Mouse (Mus musculus) neutrophil, adult 5-6 weeks (primary cell): ENCODE data around the gene Kcng1. TPM values are rescaled to one million over a fixed set of nuclear protein-coding genes. Genes with fewer than 3 reads are reported as not detected.

ENCODE experiments used
- ATAC-seq: fragments of 151-379, 151-347 bp; 2 replicates; pipeline ENCODE4 v1.8.0; 2017; ENCODE audit warnings: mild to moderate bottlenecking, moderate TSS enrichment; ENCODE audit not compliant: insufficient number of reproducible peaks, poor library complexity, low FRiP score, severe bottlenecking; ENCODE audit errors: extremely low read depth
- total RNA-seq: library from RNA; stranded (forward); fragments of 200-1000 nt; gene quantifications from 2 replicates; pipeline ENCODE4 v1.2.3, GENCODE M21; 2017

Gene Kcng1
- total RNA-seq: not detected in 2 replicates

GRCm38 (mm10) chr2:168281582-168281981 lies at the start of gene Kcng1:
Gene Kcng1, minus strand, starts transcription at chr2:168281736.
- ATAC-seq: no peak

DNA sequence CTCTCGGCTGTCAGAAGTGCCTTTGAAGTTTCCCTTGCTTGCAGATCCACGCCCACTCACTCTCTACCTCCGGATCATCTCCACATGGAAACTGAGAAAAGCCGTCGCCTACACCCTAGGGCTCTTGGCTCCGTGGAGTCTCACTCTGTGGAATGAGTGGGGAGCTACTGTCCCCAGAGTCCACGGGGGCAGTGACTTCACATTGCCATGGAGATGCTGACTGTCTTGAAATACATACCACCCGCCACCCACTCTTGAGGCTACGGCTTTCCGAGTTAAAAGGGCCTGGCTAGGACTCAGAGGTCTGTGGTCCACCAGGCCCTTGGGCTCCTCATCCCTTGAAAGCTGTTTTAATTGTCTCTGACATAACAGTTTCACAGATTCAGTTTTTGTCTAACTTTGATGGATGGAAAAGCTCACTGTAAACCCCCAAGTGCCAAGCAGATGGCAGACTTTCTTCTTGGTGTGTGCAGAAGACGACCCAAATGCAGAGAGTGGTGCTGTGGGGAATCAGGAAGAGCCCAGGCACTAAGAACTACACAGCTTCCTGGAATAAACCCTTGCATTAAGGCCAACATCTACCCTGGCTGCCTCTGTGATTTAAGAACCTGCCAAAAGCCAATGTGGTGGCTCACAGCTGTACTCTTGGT lies 49.0 kb upstream of the Kcng1 start:
- no peak for ATAC-seq

DNA sequence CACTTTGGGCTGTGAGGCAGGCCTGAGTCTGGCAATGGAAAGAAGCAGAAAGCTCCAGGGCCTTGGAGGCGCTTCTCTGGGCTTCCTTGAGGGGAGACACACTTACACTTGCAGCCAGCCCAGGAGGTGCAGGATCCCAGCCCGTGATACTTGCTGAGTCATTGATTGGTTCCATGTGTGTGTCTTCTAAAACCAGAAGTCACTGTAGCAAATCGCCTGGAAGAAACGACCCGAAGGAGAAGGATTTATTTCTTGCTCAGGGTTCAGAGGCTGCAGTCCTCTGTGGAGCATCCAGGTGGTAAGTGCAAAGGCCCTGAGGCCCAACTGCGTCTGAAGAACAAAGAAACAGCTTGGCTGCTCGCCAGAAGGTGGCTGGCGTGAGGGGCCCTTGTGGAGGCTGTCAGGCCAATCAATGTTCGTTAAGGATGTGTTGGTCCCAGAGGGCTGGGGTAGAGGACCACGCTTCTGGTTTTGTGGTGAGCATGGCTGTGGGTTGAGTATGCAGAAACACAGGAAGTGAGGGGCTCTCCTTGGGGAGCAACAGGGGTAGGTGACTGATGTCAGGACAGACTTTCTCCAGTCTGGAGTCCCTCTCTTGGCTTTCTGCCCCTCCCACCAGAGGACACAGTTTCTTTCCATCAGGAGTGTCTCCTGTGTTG lies 40.3 kb upstream of the Kcng1 start:
- ATAC-seq: no peak

DNA sequence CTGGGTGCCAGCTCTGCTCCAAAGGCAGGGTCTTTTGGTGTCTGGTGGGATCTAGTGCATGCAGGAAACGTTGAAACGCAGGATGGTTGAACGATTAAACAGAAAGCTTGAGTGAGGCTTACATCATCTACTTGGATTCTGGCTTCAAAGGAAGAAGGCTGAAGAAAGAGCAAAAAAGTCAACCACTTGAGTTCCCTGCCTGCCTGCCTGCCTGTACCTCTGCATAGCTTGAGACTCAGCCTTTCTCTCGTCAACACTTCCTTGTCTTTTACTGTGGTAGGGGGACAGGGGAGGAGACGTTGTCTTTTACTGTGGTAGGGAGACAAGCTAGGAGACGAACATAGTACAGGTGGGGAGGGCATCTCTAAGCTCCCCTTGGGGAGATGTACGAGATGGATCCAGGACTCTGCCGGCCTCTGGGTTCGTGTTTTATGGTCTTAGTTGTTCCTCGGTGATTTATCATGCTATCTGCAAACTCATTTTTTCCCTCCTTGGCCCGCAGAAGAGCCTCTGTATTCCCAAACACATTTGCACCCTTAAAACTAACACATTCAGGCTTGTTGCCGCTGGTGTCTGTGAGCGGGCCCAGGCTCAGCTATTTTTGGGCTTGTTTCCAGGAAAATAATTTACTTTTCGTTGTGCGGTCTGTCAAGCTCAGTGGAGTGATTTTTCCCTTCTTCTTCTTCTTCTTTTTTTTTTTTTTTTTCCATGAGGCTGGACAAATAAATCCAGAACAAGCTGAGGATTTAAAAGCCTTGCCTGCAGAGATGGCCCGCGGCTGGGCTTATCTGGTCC lies 39.0 kb upstream of the Kcng1 start:
- no peak for ATAC-seq

DNA sequence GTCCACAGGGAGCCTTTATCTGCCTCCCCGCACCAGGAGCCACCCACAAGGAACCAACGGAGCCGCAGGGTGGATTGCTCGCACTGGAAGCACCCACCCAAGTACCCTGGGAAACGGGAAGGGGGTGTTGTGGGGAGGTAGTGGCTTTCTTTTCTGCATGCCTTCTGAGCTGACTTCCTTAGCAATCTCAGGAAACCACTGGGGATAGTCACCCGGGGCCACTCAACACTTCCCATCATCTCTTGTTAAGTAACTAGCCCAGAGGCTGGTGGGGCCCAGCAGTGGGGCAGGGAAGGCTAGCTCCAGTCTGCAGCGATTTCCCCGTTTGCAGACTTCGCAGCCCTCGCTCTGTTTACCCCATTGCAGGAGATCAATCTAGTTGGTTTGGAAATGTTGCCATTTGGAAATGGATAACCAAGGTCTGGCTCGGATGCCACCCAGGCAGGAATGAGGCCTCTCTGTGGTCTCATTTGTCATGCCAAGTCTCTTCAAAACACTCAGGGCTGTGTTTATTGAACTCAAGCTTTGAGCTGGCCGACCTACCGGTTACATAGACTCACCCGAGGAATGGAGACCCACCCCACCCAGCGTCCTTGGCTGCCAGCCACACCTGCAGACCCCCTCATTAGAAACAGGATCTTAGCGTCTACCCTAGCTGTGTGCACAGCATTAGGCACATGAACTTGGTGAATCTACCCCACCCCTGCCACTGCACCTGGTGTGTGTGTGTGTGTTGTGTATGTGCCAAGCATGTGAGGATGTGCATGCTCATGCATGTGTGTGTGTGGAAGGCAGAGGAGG lies 33.3 kb upstream of the Kcng1 start:
- ATAC-seq: no peak

- ATAC-seq: no peak
Observed at GRCm38 (mm10) chr2:168312504-168312903, 31.0 kb upstream of the Kcng1 start.

DNA sequence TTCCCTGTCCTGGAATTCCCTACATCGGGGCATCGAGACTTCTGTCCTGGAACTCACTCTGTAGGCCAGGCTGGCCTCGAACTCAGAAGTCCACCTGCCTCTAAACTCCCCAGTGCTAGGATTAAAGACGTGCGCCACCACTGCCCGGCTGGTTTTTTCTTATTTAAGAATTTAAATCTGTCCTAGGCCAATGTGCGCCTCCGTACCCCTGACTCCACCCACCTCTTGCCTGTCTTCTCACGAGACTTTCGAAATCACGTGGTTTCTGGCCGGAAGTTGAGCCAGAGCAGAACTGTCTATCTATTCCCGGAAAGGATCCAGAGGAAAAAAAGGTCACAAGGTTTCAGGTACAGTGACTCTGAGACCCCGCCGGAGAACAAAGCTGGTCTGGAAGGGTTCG lies 29.5 kb upstream of the Kcng1 start:
- no peak for ATAC-seq

DNA sequence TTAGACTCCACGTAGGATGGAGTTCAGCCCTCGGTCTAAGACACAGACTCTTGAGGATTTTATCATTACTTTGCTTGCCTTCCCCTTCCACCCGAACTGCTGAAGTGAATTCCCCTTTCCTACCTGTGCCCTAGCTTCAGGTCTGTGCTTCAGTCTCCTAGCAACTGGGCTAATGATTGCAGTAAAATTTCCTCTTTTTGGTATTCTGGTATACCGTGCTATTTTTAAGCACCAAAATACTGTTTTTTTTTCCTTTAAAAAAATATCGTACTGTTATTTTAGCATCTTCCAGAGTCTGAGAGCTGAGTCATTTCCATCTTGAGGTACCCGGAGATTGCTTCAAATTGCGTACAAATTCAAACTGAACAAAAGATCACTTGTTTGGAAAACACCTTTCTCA lies 27.4 kb upstream of the Kcng1 start:
- ATAC-seq: no peak

- ATAC-seq: no peak
Observed at GRCm38 (mm10) chr2:168299650-168300049, 18.1 kb upstream of the Kcng1 start.

- no peak for ATAC-seq
Observed at GRCm38 (mm10) chr2:168296530-168296929, 15.0 kb upstream of the Kcng1 start.

- no peak for ATAC-seq
Observed at GRCm38 (mm10) chr2:168292521-168292920, 11.0 kb upstream of the Kcng1 start.

- no peak for ATAC-seq
Observed at GRCm38 (mm10) chr2:168292041-168292440, 10.5 kb upstream of the Kcng1 start.

DNA sequence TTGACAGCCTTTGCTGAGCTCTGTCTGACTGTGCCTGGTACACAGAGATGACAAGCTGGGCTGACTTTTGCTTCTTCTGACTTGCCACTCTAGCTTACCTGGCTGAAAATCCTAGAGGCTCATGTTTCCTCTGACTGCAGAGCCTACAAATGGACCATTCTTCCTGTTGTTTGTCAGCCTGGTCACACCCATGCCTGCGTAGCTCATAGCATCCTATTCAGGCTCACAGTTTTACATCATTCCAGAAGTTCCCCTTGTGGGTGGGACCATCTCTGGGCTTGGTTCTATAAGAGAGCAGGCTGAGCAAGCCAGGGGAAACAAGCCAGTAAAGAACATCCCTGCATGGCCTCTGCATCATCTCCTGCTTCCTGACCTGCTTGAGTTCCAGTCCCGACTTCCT lies 8.3 kb upstream of the Kcng1 start:
- no peak for ATAC-seq

DNA sequence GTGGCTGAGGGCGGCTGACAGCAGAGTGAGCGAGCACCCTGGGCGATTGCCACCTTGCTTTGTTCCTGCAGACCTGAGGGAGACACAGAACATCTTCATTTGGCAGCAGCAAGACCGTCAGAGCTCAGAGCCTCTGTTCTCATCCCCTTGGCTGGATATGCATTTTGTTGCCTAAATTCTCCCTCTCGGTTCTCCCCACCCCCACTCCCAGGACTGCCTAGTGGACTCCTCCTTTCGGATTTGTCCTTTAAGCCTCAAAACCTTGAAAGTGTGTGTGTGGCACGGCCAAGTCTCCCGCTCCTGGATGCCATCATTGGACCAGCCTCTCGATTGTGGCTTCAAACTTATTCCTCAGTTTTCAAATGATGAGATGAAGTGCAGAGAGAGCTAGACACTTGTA lies 7.5 kb upstream of the Kcng1 start:
- ATAC-seq: no peak

GRCm38 (mm10) chr2:168286987-168287386 lies 5.5 kb upstream of the Kcng1 start:
- no peak for ATAC-seq

DNA sequence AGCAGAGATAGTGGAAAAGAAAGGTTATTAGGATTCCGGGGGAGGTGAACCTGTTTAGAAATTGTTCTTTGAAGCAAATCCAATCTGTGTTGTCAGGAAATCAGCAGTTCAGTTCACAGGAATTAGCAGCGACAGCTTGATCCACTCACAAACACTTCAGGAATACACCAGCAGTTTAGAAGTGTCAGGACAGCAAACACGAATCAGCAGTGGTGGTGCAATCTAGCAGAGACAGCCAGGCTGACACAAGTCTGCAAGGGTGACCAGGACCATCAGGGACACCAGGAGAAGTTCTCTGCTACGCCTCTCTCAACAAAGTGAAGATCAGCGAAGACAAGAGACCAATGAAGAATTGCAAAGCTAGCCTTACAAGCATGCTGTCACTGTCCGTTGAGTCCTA lies 3.6 kb upstream of the Kcng1 start:
- no peak for ATAC-seq

DNA sequence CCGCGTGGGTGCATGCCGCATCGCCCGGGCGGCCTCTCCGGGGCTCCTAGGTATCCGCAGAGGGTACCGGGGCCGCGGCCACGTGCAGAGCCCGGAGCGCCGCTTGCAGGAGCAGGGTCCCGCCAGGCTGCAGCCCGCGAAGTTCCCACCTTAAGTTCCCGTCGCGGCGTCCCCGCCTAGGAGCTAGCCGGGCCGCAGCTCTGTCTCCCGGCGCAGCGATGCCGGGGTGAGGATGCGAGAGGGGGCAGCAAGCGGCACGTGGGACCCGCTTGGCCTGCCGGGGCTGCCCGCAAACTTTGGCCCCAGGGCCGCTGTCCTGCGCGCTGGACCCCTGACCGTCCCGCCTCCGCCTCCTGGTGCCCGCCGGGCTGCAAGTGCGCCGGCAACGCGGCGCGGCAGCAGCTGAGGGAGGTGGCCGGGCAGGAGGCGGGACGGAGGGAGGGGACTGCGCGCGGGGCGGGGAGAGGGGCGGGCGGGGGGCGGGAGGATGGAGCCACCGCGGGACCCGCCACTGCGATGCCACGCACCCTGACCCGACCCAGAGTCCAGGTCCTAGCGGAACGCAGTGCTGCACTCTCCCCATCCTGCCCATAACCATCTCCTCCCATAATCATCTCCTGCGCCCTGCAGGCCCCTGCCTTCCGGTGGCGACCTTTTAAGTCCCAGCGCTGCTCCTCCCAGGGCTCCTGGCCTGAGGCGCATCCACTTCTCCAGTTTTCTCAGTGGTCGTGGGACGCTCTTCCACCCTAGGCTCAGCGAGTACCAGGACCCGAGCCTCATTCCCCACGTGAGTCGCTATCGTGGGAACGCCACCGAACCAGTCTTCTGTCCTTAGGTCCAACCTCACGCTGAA lies 581 bp downstream of the Kcng1 start:
- no peak for ATAC-seq

DNA sequence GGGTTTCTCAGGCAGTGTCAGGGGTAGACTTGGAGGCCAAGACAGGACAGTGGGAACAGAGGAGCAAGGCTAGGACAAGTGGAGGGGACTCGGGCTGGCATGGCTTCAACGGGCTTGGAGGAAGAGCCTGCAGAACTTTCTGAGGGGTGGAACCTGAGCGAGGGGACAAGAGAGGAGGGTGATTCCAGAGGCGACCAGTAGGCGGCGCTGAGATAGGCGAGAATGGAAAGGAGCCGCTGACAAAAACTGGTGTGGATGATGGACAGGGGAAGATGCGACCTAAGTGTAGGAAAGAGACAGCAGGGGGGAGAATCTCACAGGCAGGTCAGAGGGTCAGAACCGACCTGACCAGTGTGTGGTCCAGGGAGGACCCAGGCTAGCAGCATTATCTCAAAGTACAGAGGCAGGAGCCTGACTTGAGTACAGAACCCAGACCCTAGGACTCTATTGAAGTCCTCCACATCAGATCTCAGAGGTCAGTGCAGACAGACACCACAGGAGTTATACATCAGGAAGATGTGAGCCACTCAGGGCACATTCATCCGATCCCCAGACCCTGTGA lies 7.1 kb downstream of the Kcng1 start:
- ATAC-seq: peak; percentile 54; the same call in 1 of the 2 replicates
